Mouse (Mus musculus): ENCODE measurements around the gene Snap91.

DNA sequence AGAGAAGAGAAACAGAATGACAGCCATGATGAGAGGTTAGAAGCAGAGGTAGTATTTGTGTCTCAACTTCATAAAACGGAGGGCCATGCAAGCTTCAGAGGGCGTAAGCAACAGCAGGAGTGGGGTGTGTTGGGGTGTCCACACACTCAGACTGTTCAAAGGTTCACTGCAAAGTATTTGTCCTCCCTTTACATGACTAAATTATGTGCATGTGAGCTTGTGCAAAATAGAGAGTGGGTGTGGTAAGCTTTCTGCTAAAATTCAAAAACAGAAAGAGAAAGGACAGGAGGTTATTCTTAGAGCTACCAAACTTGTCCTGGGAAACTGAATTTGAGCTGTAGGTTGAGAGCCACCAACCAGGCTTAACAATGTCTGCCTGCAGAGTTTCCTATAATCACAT is 97.6 kb downstream of the Snap91 start:
- no peak for TF ChIP-seq CTCF (IDR thresholded peaks at IDR 0.05)
- no peak for TF ChIP-seq EP300 (IDR thresholded peaks at IDR 0.05; ENCODE audit: insufficient read depth, low read depth, low read length)

Data from heart, adult 2 months (tissue).